Mouse (Mus musculus) spleen, postnatal 14 days (tissue): ENCODE data around the gene Pyy.

Source experiments
- DNase-seq, 2 experiments: peaks; one replicate each; pipeline ENCODE4 v3.0.0; 2021 to 2022; ENCODE audit warnings: low spot score in 2 of 2

Pyy gene

GRCm38 (mm10) chr11:102107732-102108131 lies at the start of gene Pyy:
Pyy (minus strand) TSS chr11:102107832.
- no peak for DNase-seq

- DNase-seq: no peak
Observed at GRCm38 (mm10) chr11:102156786-102157089, 49.1 kb upstream of the Pyy start.

GRCm38 (mm10) chr11:102156039-102156785 lies 48.6 kb upstream of the Pyy start, which contains the start of gene Tmem101:
Tmem101 (minus strand) TSS chr11:102156404.
- DNase-seq: peak; percentile 68 to 84

- no peak for DNase-seq
Observed at GRCm38 (mm10) chr11:102147213-102147989, 39.8 kb upstream of the Pyy start.

- no peak for DNase-seq
Observed at GRCm38 (mm10) chr11:102146531-102146930, 38.9 kb upstream of the Pyy start.

- DNase-seq: no peak
Observed at GRCm38 (mm10) chr11:102146005-102146404, 38.4 kb upstream of the Pyy start.

GRCm38 (mm10) chr11:102145471-102146001 lies 37.9 kb upstream of the Pyy start, which contains the start of gene Nags:
Nags (plus strand) TSS chr11:102145513.
- DNase-seq: no peak

GRCm38 (mm10) chr11:102144957-102145470 lies 37.4 kb upstream of the Pyy start:
- no peak for DNase-seq

GRCm38 (mm10) chr11:102142355-102142754 lies 34.7 kb upstream of the Pyy start:
- no peak for DNase-seq

GRCm38 (mm10) chr11:102140508-102140907 lies 32.9 kb upstream of the Pyy start:
- DNase-seq: peak in 1 of 2 experiments; percentile 53

GRCm38 (mm10) chr11:102138447-102138740 lies 30.8 kb upstream of the Pyy start:
- peak in 1 of 2 experiments; percentile 53 for DNase-seq

- no peak for DNase-seq
Observed at GRCm38 (mm10) chr11:102137625-102138446, 30.2 kb upstream of the Pyy start.

- DNase-seq: no peak
Observed at GRCm38 (mm10) chr11:102134516-102134915, 26.9 kb upstream of the Pyy start.

- DNase-seq: no peak
Observed at GRCm38 (mm10) chr11:102117386-102117785, 9.8 kb upstream of the Pyy start.

- DNase-seq: no peak
Observed at GRCm38 (mm10) chr11:102116241-102116640, 8.6 kb upstream of the Pyy start.

GRCm38 (mm10) chr11:102111576-102111975 lies 3.9 kb upstream of the Pyy start:
- no peak for DNase-seq

GRCm38 (mm10) chr11:102106911-102107310 lies 721 bp downstream of the Pyy start:
- DNase-seq: no peak

GRCm38 (mm10) chr11:102102485-102103258 lies 5.0 kb downstream of the Pyy start:
- peak in 1 of 2 experiments; percentile 57 for DNase-seq

GRCm38 (mm10) chr11:102101219-102101618 lies 6.4 kb downstream of the Pyy start, which contains the start of gene Ppy:
Ppy (minus strand) TSS chr11:102101319.
- no peak for DNase-seq

- DNase-seq: peak; percentile 50 to 54
Observed at GRCm38 (mm10) chr11:102096887-102097391, 10.7 kb downstream of the Pyy start.

- DNase-seq: no peak
Observed at GRCm38 (mm10) chr11:102096446-102096845, 11.2 kb downstream of the Pyy start.
